Mouse (Mus musculus) E14TG2a.4 (cell line): ENCODE measurements around the gene Ube2q2.
A peak's percentile ranks its signal among the peaks of the same experiment; 100 is the strongest.

Experiments
- CTCF ChIP-seq: conservative IDR thresholded peaks from 2 replicates; pipeline ENCODE4 v1.5.1; 2014; ENCODE audit warnings: low read length
- NANOG ChIP-seq: IDR thresholded peaks from 2 replicates; pipeline ENCODE4 v1.6.1; 2014; ENCODE audit warnings: borderline replicate concordance, low read length, mixed read lengths
- POU5F1 ChIP-seq: IDR thresholded peaks from 2 replicates; pipeline ENCODE4 v1.6.1; 2014; ENCODE audit warnings: low read length, borderline replicate concordance

DNA sequence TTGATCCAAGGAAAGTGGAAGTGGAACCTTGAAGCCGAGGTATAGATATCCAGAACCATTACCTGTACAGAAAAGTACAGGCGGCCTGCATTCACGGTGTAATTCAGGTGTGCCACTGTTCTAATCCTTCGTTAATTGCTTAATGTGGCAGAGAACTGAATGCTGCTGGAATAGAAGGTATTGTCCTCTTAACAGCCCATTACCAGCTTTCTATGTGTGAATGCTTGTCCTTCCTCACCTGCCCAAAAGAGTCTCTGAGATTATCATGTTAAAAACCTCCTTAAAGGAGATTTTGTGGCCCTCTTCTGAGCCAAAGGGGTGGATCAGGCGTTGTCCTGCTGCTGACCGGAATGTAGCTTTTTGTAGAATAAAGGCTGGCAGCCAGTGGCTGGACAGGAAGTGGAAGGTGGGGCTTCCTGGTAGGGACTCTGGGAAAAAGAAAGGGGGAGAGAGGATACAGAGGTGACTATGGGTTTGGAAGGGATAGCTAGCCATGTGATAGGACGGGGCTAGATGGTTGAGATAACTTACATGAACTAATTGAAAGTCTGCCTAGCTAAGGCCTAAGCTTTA lies 76.6 kb downstream of the Ube2q2 start:
- TF ChIP-seq CTCF (no peak), NANOG (peak; percentile 81), POU5F1 (no peak)
